Mouse (Mus musculus) naive thymus-derived CD4-positive, alpha-beta T cell, adult 5 months (primary cell): ENCODE data around the gene Thpo. TPM values are rescaled to one million over a fixed set of nuclear protein-coding genes. Genes with fewer than 3 reads are reported as not detected.

Source experiments
- polyA plus RNA-seq: library from polyadenylated mRNA; unstranded; fragments of 100-300 nt; shearing (Covaris generic); gene quantifications from one replicate; pipeline ENCODE4 v1.2.1, GENCODE M21; 2017

Thpo gene
- polyA plus RNA-seq: not detected

DNA sequence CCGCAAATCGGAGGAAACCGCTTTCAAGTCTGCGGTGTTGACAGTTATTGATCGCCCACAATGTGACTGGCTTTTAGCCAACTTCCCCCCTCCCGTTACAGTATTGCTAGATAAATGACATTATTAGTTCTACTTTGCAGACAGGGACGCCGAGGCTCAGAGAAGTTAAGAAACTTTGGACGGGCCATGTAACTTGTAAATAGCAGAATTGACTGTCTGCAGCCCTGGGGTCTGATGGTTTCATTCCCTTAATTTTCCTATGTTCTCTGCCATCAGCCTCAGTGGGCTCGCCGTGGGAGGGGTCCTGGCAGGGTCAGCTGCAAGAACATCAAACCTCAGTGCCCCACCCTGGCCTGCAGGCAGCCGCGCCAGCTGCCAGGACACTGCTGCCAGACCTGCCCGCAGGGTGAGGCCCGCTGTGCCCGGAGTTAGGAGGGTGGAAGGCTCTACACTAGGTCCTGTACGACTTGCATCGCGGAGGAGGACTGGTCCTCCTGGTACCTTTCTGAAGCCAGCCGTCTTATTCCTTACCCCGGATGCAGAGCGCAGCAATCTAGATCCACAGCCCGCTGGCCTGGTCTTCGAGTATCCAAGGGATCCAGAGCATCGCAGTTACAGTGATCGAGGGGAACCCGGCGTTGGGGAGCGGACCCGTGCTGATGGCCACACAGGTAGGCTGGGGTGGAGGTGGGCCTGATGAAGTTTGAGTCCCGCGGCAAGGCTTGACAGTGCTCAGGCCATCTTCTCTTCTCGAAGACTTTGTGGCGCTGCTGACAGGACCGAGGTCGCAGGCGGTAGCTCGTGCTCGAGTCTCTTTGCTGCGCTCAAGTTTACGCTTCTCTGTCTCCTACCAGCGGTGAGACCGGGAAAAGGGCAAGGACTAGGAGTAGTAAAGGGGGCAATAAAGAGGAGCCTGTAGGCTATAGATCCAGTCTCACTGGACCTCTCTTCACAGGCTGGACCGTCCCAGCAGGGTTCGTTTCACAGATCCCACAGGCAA lies at the start of gene Thpo:
Thpo (minus strand) TSS at position 781 of the 1,000 bp plus-strand sequence.

DNA sequence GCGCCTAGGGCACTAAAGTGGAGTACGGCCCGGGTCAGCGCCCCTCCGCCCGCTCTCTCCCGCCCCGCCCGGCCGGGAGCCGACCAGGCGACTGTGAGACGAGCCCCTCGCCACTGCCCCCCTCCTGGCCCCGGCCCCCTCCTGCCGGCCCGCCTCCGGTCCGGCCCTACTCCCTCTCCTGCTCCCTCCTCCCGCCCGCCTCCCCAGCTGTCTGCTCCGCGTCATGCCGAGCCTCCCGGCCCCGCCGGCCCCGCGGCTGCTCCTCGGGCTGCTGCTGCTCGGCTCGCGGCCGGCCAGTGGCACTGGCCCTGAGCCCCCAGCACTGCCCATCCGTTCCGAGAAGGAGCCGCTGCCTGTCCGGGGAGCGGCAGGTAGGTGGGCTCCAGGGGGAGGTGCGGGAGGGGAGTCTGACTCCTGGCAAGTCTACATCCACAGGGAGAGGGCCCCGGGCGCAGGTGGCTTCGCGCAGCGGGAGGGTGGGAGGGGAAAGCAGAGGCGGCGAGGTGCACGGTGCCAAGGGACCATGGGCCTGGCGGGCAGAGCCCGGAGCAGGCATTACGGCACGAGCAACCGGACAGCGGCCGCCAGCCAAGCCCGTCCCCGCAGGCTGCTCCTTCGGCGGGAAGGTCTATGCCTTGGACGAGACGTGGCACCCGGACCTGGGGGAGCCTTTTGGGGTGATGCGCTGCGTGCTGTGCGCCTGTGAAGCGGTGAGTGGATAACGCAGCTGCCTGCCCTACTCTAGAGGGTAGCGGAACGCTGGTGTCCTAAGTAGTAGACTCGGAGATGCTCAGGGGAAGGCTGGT lies 1.2 kb downstream of the Thpo start, which contains the start of gene Chrd:
Chrd (plus strand) TSS at position 203 of the 806 bp plus-strand sequence.

GRCm38 (mm10) chr16:20717181-20717977 lies 16.9 kb downstream of the Thpo start, which contains the start of the genes Polr2h and Clcn2:
Gene Polr2h (plus strand): TSS chr16:20717665.
Gene Clcn2 (minus strand): TSS chr16:20717746.

GRCm38 (mm10) chr16:20693111-20693701 lies 41.1 kb downstream of the Thpo start, which contains the start of gene Fam131a:
Gene Fam131a (plus strand): TSS chr16:20693241.

Other genes starting within 250 kb of the Thpo start
- 76.2 TPM for gene Eif2b5, start 235.7 kb downstream of the Thpo start, polyA plus RNA-seq
- 22.0 TPM for gene Dvl3, start 217.5 kb downstream of the Thpo start, polyA plus RNA-seq
- gene Ap2m1, start 199.0 kb downstream of the Thpo start, polyA plus RNA-seq: 394 TPM
- 84.1 TPM for gene Abcf3, start 185.9 kb downstream of the Thpo start, polyA plus RNA-seq
- 0.16 TPM for gene Vwa5b2, start 145.0 kb downstream of the Thpo start, polyA plus RNA-seq
- gene Eef1akmt4, start 122.9 kb downstream of the Thpo start, polyA plus RNA-seq: 9.8 TPM
- gene Gm49333, start 122.9 kb downstream of the Thpo start, polyA plus RNA-seq: not detected
- 16.6 TPM for gene Alg3, start 122.8 kb downstream of the Thpo start, polyA plus RNA-seq
- not detected for gene Camk2n2, start 113.2 kb downstream of the Thpo start, polyA plus RNA-seq
- not detected for gene Ece2, start 104.7 kb downstream of the Thpo start, polyA plus RNA-seq
- 175 TPM for gene Psmd2, start 82.9 kb downstream of the Thpo start, polyA plus RNA-seq
- gene Eif4g1, start 66.2 kb downstream of the Thpo start, polyA plus RNA-seq: 147 TPM
- 1.2 TPM for gene Fam131a, start 41.3 kb downstream of the Thpo start, polyA plus RNA-seq
- gene Polr2h, start 16.8 kb downstream of the Thpo start, polyA plus RNA-seq: 50.7 TPM
- 4.6 TPM for gene Clcn2, start 16.8 kb downstream of the Thpo start, polyA plus RNA-seq
- not detected for gene Chrd, start 1.4 kb downstream of the Thpo start, polyA plus RNA-seq